Mouse (Mus musculus): ENCODE measurements around the gene Gm10309. TPM values are rescaled to one million over a fixed set of nuclear protein-coding genes. Genes with fewer than 3 reads are reported as not detected.

The Gm10309 gene
- polyA plus RNA-seq, 1 experiment from 2014 or later, result 0.28 TPM

GRCm38 (mm10) chr17:86523374-86523773, 18.3 kb upstream of the Gm10309 start:
- Histone ChIP-seq H3K4me1 (ENCODE audit: control insufficient read depth, insufficient read depth, low read length) (no peaks in the 10 kb centered on the region), H3K9me3 (ENCODE audit: control insufficient read depth, low read length) (no peaks in the 10 kb centered on the region), H3K27me3 (ENCODE audit: control insufficient read depth, insufficient read depth, low read length) (no peaks in the 10 kb centered on the region), H3K4me2 (ENCODE audit: low read depth, severe bottlenecking) (no peak overlapping the region), H3K4me3 (ENCODE audit: low read depth, low read length) (no peak overlapping the region), H3K27ac (replicated peaks; ENCODE audit: low read depth, low read length) (no peak overlapping the region), H3K9ac (ENCODE audit: low read length) (no peak overlapping the region), H3K36me3 (ENCODE audit: control insufficient read depth, insufficient read depth, low read length) (no peaks in the 10 kb centered on the region)
- ATAC-seq (ENCODE audit: insufficient number of reproducible peaks, low FRiP score, low TSS enrichment, low read depth), result no peak
- 80% methylated on average over 3 of the region's 3 CpGs for WGBS
- DNase-seq (ENCODE audit: low spot score), result no peak

- Histone ChIP-seq H3K4me1 (ENCODE audit: control insufficient read depth, insufficient read depth, low read length) (no peaks in the 10 kb centered on the region), H3K9me3 (ENCODE audit: control insufficient read depth, low read length) (no peaks in the 10 kb centered on the region), H3K4me2 (ENCODE audit: low read depth, severe bottlenecking) (no peak overlapping the region), H3K27me3 (ENCODE audit: control insufficient read depth, insufficient read depth, low read length) (no peaks in the 10 kb centered on the region), H3K4me3 (ENCODE audit: low read depth, low read length) (no peak overlapping the region), H3K36me3 (ENCODE audit: control insufficient read depth, insufficient read depth, low read length) (no peaks in the 10 kb centered on the region), H3K27ac (replicated peaks; ENCODE audit: low read depth, low read length) (no peak overlapping the region), H3K9ac (ENCODE audit: low read length) (no peak overlapping the region)
- WGBS, result 93% methylated on average over 5 of the region's 5 CpGs
- DNase-seq (ENCODE audit: low spot score), result no peak
- no peak for ATAC-seq (ENCODE audit: insufficient number of reproducible peaks, low FRiP score, low TSS enrichment, low read depth)
Measured at GRCm38 (mm10) chr17:86522649-86523048, 17.6 kb upstream of the Gm10309 start.

GRCm38 (mm10) chr17:86521252-86521651, 16.2 kb upstream of the Gm10309 start:
- Histone ChIP-seq H3K4me2 (ENCODE audit: low read depth, severe bottlenecking) (no peak overlapping the region), H3K4me3 (ENCODE audit: low read depth, low read length) (no peak overlapping the region), H3K27me3 (ENCODE audit: control insufficient read depth, insufficient read depth, low read length) (no peaks in the 10 kb centered on the region), H3K36me3 (ENCODE audit: control insufficient read depth, insufficient read depth, low read length) (no peaks in the 10 kb centered on the region), H3K9ac (ENCODE audit: low read length) (no peak overlapping the region), H3K9me3 (ENCODE audit: control insufficient read depth, low read length) (no peaks in the 10 kb centered on the region), H3K4me1 (ENCODE audit: control insufficient read depth, insufficient read depth, low read length) (no peaks in the 10 kb centered on the region), H3K27ac (replicated peaks; ENCODE audit: low read depth, low read length) (no peak overlapping the region)
- 92% methylated on average over 11 of the region's 11 CpGs for WGBS
- ATAC-seq (ENCODE audit: insufficient number of reproducible peaks, low FRiP score, low TSS enrichment, low read depth), result no peak
- DNase-seq (ENCODE audit: low spot score), result no peak

GRCm38 (mm10) chr17:86518604-86519003, 13.6 kb upstream of the Gm10309 start:
- Histone ChIP-seq H3K9me3 (ENCODE audit: control insufficient read depth, low read length) (no peaks in the 10 kb centered on the region), H3K36me3 (ENCODE audit: control insufficient read depth, insufficient read depth, low read length) (no peaks in the 10 kb centered on the region), H3K4me1 (ENCODE audit: control insufficient read depth, insufficient read depth, low read length) (no peaks in the 10 kb centered on the region), H3K4me2 (ENCODE audit: low read depth, severe bottlenecking) (no peak overlapping the region), H3K27ac (replicated peaks; ENCODE audit: low read depth, low read length) (no peak overlapping the region), H3K27me3 (ENCODE audit: control insufficient read depth, insufficient read depth, low read length) (no peaks in the 10 kb centered on the region), H3K4me3 (ENCODE audit: low read depth, low read length) (no peak overlapping the region), H3K9ac (ENCODE audit: low read length) (no peak overlapping the region)
- ATAC-seq (ENCODE audit: insufficient number of reproducible peaks, low FRiP score, low TSS enrichment, low read depth), result no peak
- no peak for DNase-seq (ENCODE audit: low spot score)
- 91% methylated on average over 7 of the region's 7 CpGs for WGBS

- H3K4me3 ChIP-seq (ENCODE audit: low read depth, low read length), result no peak overlapping the region
- H3K27ac ChIP-seq (replicated peaks; ENCODE audit: low read depth, low read length), result no peak overlapping the region
- no peak overlapping the region for H3K9ac ChIP-seq (ENCODE audit: low read length)
- no peaks in the 10 kb centered on the region for H3K27me3 ChIP-seq (ENCODE audit: control insufficient read depth, insufficient read depth, low read length)
- no peaks in the 10 kb centered on the region for H3K4me1 ChIP-seq (ENCODE audit: control insufficient read depth, insufficient read depth, low read length)
- H3K9me3 ChIP-seq (ENCODE audit: control insufficient read depth, low read length), result no peaks in the 10 kb centered on the region
- DNase-seq (ENCODE audit: low spot score), result no peak
- ATAC-seq (ENCODE audit: insufficient number of reproducible peaks, low FRiP score, low TSS enrichment, low read depth), result no peak
- 78% methylated on average over 5 of the region's 5 CpGs for WGBS
- no peaks in the 10 kb centered on the region for H3K36me3 ChIP-seq (ENCODE audit: control insufficient read depth, insufficient read depth, low read length)
- H3K4me2 ChIP-seq (ENCODE audit: low read depth, severe bottlenecking), result no peak overlapping the region
Measured at GRCm38 (mm10) chr17:86516630-86517029, 11.6 kb upstream of the Gm10309 start.

- Histone ChIP-seq H3K4me2 (ENCODE audit: low read depth, severe bottlenecking) (no peak overlapping the region), H3K27ac (replicated peaks; ENCODE audit: low read depth, low read length) (no peak overlapping the region), H3K4me3 (ENCODE audit: low read depth, low read length) (no peak overlapping the region), H3K27me3 (ENCODE audit: control insufficient read depth, insufficient read depth, low read length) (no peaks in the 10 kb centered on the region), H3K36me3 (ENCODE audit: control insufficient read depth, insufficient read depth, low read length) (no peaks in the 10 kb centered on the region), H3K9me3 (ENCODE audit: control insufficient read depth, low read length) (no peaks in the 10 kb centered on the region), H3K9ac (ENCODE audit: low read length) (no peak overlapping the region), H3K4me1 (ENCODE audit: control insufficient read depth, insufficient read depth, low read length) (no peaks in the 10 kb centered on the region)
- ATAC-seq (ENCODE audit: insufficient number of reproducible peaks, low FRiP score, low TSS enrichment, low read depth), result no peak
- 88% methylated on average over 13 of the region's 13 CpGs for WGBS
- no peak for DNase-seq (ENCODE audit: low spot score)
Measured at GRCm38 (mm10) chr17:86514974-86515620, 10.1 kb upstream of the Gm10309 start.

- Histone ChIP-seq H3K9ac (ENCODE audit: low read length) (no peak overlapping the region), H3K36me3 (ENCODE audit: control insufficient read depth, insufficient read depth, low read length) (no peaks in the 10 kb centered on the region), H3K27me3 (ENCODE audit: control insufficient read depth, insufficient read depth, low read length) (no peaks in the 10 kb centered on the region), H3K27ac (replicated peaks; ENCODE audit: low read depth, low read length) (no peak overlapping the region), H3K4me1 (ENCODE audit: control insufficient read depth, insufficient read depth, low read length) (no peaks in the 10 kb centered on the region), H3K4me3 (ENCODE audit: low read depth, low read length) (no peak overlapping the region), H3K4me2 (ENCODE audit: low read depth, severe bottlenecking) (no peak overlapping the region), H3K9me3 (ENCODE audit: control insufficient read depth, low read length) (no peaks in the 10 kb centered on the region)
- ATAC-seq (ENCODE audit: insufficient number of reproducible peaks, low FRiP score, low TSS enrichment, low read depth), result no peak
- 34% methylated on average over 5 of the region's 5 CpGs for WGBS
- DNase-seq (ENCODE audit: low spot score), result no peak
Measured at GRCm38 (mm10) chr17:86509871-86510270, 4.8 kb upstream of the Gm10309 start.

- no peak overlapping the region for H3K27ac ChIP-seq (replicated peaks; ENCODE audit: low read depth, low read length)
- WGBS, result 87% methylated on average over 3 of the region's 3 CpGs
- no peaks in the 10 kb centered on the region for H3K9me3 ChIP-seq (ENCODE audit: control insufficient read depth, low read length)
- no peak for DNase-seq (ENCODE audit: low spot score)
- no peaks in the 10 kb centered on the region for H3K27me3 ChIP-seq (ENCODE audit: control insufficient read depth, insufficient read depth, low read length)
- no peaks in the 10 kb centered on the region for H3K36me3 ChIP-seq (ENCODE audit: control insufficient read depth, insufficient read depth, low read length)
- ATAC-seq (ENCODE audit: insufficient number of reproducible peaks, low FRiP score, low TSS enrichment, low read depth), result no peak
- no peak overlapping the region for H3K4me3 ChIP-seq (ENCODE audit: low read depth, low read length)
- H3K9ac ChIP-seq (ENCODE audit: low read length), result no peak overlapping the region
- no peak overlapping the region for H3K4me2 ChIP-seq (ENCODE audit: low read depth, severe bottlenecking)
- H3K4me1 ChIP-seq (ENCODE audit: control insufficient read depth, insufficient read depth, low read length), result no peaks in the 10 kb centered on the region
Measured at GRCm38 (mm10) chr17:86508212-86508490, 3.1 kb upstream of the Gm10309 start.

All from limb, embryonic 11.5 days (tissue).